Mouse (Mus musculus) liver, embryonic 16.5 days (tissue): ENCODE results near the gene Ier5l. TPM values are rescaled to one million over a fixed set of nuclear protein-coding genes. Genes with fewer than 3 reads are reported as not detected.

Experiments used
- polyA plus RNA-seq: library from polyadenylated mRNA; unstranded; fragments of >200 nt; fragmentation: Nextera tagmentation; extraction: Ambion mirVana; gene quantifications from 2 replicates; pipeline ENCODE4 v1.2.1, GENCODE M21; 2015

The Ier5l gene
- polyA plus RNA-seq, 1 experiment from 2014 or later, result 0.07 TPM

Other genes with a start within 250 kb of the Ier5l start
- gene Lrrc8a, start 236.5 kb downstream of the Ier5l start, polyA plus RNA-seq, result 11.2 and 11.9 TPM in 2 replicates
- 0.14 and 0.15 TPM in 2 replicates for gene Gm28035, start 233.7 kb downstream of the Ier5l start, polyA plus RNA-seq
- gene Phyhd1, start 208.0 kb downstream of the Ier5l start, polyA plus RNA-seq, result 14.4 and 16.0 TPM in 2 replicates
- not detected in 2 replicates for gene Gm28038, start 193.2 kb downstream of the Ier5l start, polyA plus RNA-seq
- 11.7 and 12.4 TPM in 2 replicates for gene Dolk, start 187.9 kb downstream of the Ier5l start, polyA plus RNA-seq
- gene Nup188, start 187.8 kb downstream of the Ier5l start, polyA plus RNA-seq, result 11.9 and 16.1 TPM in 2 replicates
- gene Sh3glb2, start 114.9 kb downstream of the Ier5l start, polyA plus RNA-seq, result 17.0 and 19.1 TPM in 2 replicates
- gene Miga2, start 110.0 kb downstream of the Ier5l start, polyA plus RNA-seq, result 6.5 and 7.2 TPM in 2 replicates
- 14.7 and 16.5 TPM in 2 replicates for gene Dolpp1, start 82.0 kb downstream of the Ier5l start, polyA plus RNA-seq
- 24.2 and 31.3 TPM in 2 replicates for gene Crat, start 58.4 kb downstream of the Ier5l start, polyA plus RNA-seq
- gene Ptpa, start 58.2 kb downstream of the Ier5l start, polyA plus RNA-seq, result 121 TPM in 2 replicates
- gene Cstad, start 120.8 kb upstream of the Ier5l start, polyA plus RNA-seq, result 0.15 TPM in 1 of 2 replicates, not detected in the other